Mouse (Mus musculus) layer of hippocampus, postnatal 14 days (tissue): ENCODE data around the gene Pcnx. TPM values are rescaled to one million over a fixed set of nuclear protein-coding genes. Genes with fewer than 3 reads are reported as not detected.

Source experiments
- DNase-seq, 2 experiments: peaks; one replicate each; pipeline ENCODE4 v3.0.0; 2021 to 2022; ENCODE audit warnings: low spot score in 2 of 2, mixed read lengths in 1 of 2
- long read RNA-seq, 2 experiments: library from polyadenylated mRNA; stranded (forward); transcript quantifications; one replicate each; pipeline ENCODE4 v2.0.0; 2021
- total RNA-seq, 2 experiments: library from RNA; stranded (reverse); gene quantifications; 2 replicates each; pipeline ENCODE4 v1.2.3; 2021

The Pcnx gene
- 100 to 1,000 TPM in 1 of 2 experiments, 10 to 100 TPM in 1; 97.4 to 115 TPM for total RNA-seq
- long read RNA-seq, experiment 1, partial matches to known transcripts, result 3 of 6 reads
- long read RNA-seq, experiment 1, other reads (novel, unspliced or antisense), result 3 of 6 reads
- long read RNA-seq, experiment 2, partial matches to known transcripts, result 3 of 5 reads
- long read RNA-seq, experiment 2, other reads (novel, unspliced or antisense), result 2 of 5 reads

GRCm38 (mm10) chr12:81859351-81860307 lies at the start of gene Pcnx:
TSS of gene Pcnx (plus strand) at chr12:81860023.
- peak; percentile 85 to 86 for DNase-seq

- no peak for DNase-seq
Measured at GRCm38 (mm10) chr12:81810417-81810816, 49.4 kb upstream of the Pcnx start.

- DNase-seq, result no peak
Measured at GRCm38 (mm10) chr12:81814742-81815141, 45.1 kb upstream of the Pcnx start.

- DNase-seq, result no peak
Measured at GRCm38 (mm10) chr12:81816330-81817125, 43.3 kb upstream of the Pcnx start.

- DNase-seq, result no peak
Measured at GRCm38 (mm10) chr12:81817126-81817505, 42.7 kb upstream of the Pcnx start.

- peak; percentile 31 to 80 for DNase-seq
Measured at GRCm38 (mm10) chr12:81820700-81821099, 39.1 kb upstream of the Pcnx start.

- no peak for DNase-seq
Measured at GRCm38 (mm10) chr12:81822176-81822575, 37.6 kb upstream of the Pcnx start.

- no peak for DNase-seq
Measured at GRCm38 (mm10) chr12:81822778-81823480, 36.9 kb upstream of the Pcnx start.

GRCm38 (mm10) chr12:81828355-81828754 lies 31.5 kb upstream of the Pcnx start:
- DNase-seq, result no peak

GRCm38 (mm10) chr12:81832039-81832738 lies 27.6 kb upstream of the Pcnx start:
- no peak for DNase-seq

- DNase-seq, result no peak
Measured at GRCm38 (mm10) chr12:81833094-81833493, 26.7 kb upstream of the Pcnx start.

- no peak for DNase-seq
Measured at GRCm38 (mm10) chr12:81836162-81836561, 23.7 kb upstream of the Pcnx start.

GRCm38 (mm10) chr12:81837463-81837862 lies 22.4 kb upstream of the Pcnx start:
- DNase-seq, result no peak

- no peak for DNase-seq
Measured at GRCm38 (mm10) chr12:81839663-81840062, 20.2 kb upstream of the Pcnx start.

GRCm38 (mm10) chr12:81841046-81841445 lies 18.8 kb upstream of the Pcnx start:
- no peak for DNase-seq

- no peak for DNase-seq
Measured at GRCm38 (mm10) chr12:81843501-81843900, 16.3 kb upstream of the Pcnx start.

- DNase-seq, result no peak
Measured at GRCm38 (mm10) chr12:81844572-81844971, 15.3 kb upstream of the Pcnx start.

GRCm38 (mm10) chr12:81844981-81845380 lies 14.8 kb upstream of the Pcnx start:
- DNase-seq, result no peak

- DNase-seq, result no peak
Measured at GRCm38 (mm10) chr12:81849629-81850028, 10.2 kb upstream of the Pcnx start.

GRCm38 (mm10) chr12:81852551-81852950 lies 7.3 kb upstream of the Pcnx start:
- no peak for DNase-seq
